Mouse (Mus musculus) forebrain, embryonic 15.5 days (tissue): ENCODE measurements around the gene Mdp1. TPM values are rescaled to one million over a fixed set of nuclear protein-coding genes. Genes with fewer than 3 reads are reported as not detected.

Source experiments
- ATAC-seq: fragments of 200-750 bp; cut with Nextera tagmentation; replicated peaks from 2 replicates; pipeline ENCODE4 v1.8.0; 2017; ENCODE audit warnings: mild to moderate bottlenecking, moderate TSS enrichment, moderate library complexity
- H3K27ac ChIP-seq: fragments of 300-500 bp; sonication (generic); replicated peaks from 2 replicates; pipeline ENCODE4 v1.5.1; 2015; ENCODE audit warnings: mild to moderate bottlenecking, inconsistent platforms
- H3K27me3 ChIP-seq: fragments of 300-500 bp; sonication (generic); 2 replicates; pipeline ENCODE4 v1.6.1; 2015; ENCODE audit warnings: inconsistent platforms
- H3K36me3 ChIP-seq: fragments of 300-500 bp; sonication (generic); 2 replicates; pipeline ENCODE4 v1.6.1; 2015; ENCODE audit warnings: mild to moderate bottlenecking, inconsistent platforms
- H3K4me1 ChIP-seq: fragments of 300-500 bp; sonication (generic); 2 replicates; pipeline ENCODE4 v1.6.1; 2015; ENCODE audit warnings: inconsistent platforms
- H3K4me2 ChIP-seq: fragments of 300-500 bp; sonication (generic); replicated peaks from 2 replicates; pipeline ENCODE4 v1.6.1; 2015; ENCODE audit warnings: mild to moderate bottlenecking, inconsistent platforms
- H3K4me3 ChIP-seq: fragments of 300-500 bp; sonication (generic); 2 replicates; pipeline ENCODE4 v1.5.1; 2015; ENCODE audit warnings: mild to moderate bottlenecking, inconsistent platforms
- H3K9ac ChIP-seq: fragments of 300-500 bp; sonication (generic); replicated peaks from 2 replicates; pipeline ENCODE4 v1.6.1; 2015; ENCODE audit warnings: mild to moderate bottlenecking, inconsistent platforms
- H3K9me3 ChIP-seq: fragments of 300-500 bp; sonication (generic); 2 replicates; pipeline ENCODE4 v1.6.1; 2016; ENCODE audit warnings: inconsistent platforms
- WGBS: fragments of 180-500 bp; shearing (Covaris S2); methylation state at CpG from one replicate; pipeline ENCODE4 v1.1.7; 2015; ENCODE audit warnings: mixed read lengths; 5-methylcytosine and 5-hydroxymethylcytosine counted together
- polyA plus RNA-seq: library from polyadenylated mRNA; unstranded; fragments of >200 nt; fragmentation: Nextera tagmentation; extraction: Ambion mirVana; gene quantifications from 2 replicates; pipeline ENCODE4 v1.2.1, GENCODE M21; 2015

The Mdp1 gene
- 66.0 and 68.5 TPM in 2 replicates for polyA plus RNA-seq

- under 1% methylated on average over 39 of the region's 39 CpGs for WGBS
- Histone ChIP-seq H3K4me1 (peaks cover 10% of the 10 kb centered on the region), H3K4me3 (peak within 1 kb of the TSS; percentile 66), H3K27ac (peak within 1 kb of the TSS; percentile 86), H3K4me2 (peak within 1 kb of the TSS; percentile 56), H3K9me3 (no peaks in the 10 kb centered on the region), H3K9ac (peak within 1 kb of the TSS; percentile 76), H3K27me3 (no peaks in the 10 kb centered on the region), H3K36me3 (peaks cover 32% of the 10 kb centered on the region)
- ATAC-seq = peak; percentile 96
Observed at GRCm38 (mm10) chr14:55659960-55660573, at the start of gene Mdp1. TSS of gene Mdp1 (minus strand) at chr14:55660508.

DNA sequence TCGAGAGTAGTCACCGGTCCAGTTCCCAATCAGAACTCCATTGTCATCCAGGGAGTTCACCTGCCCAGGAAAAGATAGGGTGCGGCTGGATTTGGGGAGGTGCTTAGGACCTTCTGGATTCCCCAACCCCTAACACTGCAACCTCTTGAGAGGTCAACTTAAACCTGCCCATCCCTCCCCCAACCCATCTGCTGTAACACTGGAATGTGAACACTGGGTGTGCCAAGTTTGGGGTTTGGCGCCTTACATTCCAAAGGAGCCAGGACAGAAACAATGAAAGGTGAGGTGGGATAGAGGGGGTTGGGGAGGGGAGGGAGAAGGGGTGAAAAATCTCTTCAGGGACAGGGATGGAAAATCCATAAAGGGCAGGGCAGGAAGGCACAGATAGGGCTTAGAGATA is 49.2 kb upstream of the Mdp1 start:
- WGBS = 90% methylated on average over 4 of the region's 4 CpGs
- Histone ChIP-seq H3K4me2 (no peak overlapping the region), H3K4me3 (no peak overlapping the region), H3K4me1 (no peaks in the 10 kb centered on the region), H3K9ac (no peak overlapping the region), H3K27ac (no peak overlapping the region), H3K27me3 (0 out of 2 replicates have a peak, but pooled peaks cover 2% of the 10 kb centered on the region), H3K9me3 (no peaks in the 10 kb centered on the region), H3K36me3 (no peaks in the 10 kb centered on the region)
- no peak for ATAC-seq

DNA sequence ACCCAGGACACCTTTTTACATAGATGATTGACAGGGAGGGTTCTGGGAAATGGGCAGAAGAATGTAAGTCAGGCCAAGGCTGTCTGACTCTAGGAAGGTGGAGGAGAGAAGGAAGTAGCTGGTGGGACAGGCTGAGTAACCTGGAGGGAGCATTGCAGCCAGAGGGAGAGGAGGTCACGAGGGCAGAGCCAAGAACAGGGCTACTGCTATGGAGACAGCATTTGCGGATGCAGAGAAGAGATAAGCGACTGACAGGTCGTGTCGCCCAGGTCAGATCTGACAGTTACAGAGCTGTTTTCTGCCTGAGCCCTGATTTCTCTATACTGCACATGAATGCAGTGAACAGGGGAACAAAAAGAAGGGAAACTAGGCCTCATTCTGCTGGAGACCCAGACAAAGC is 47.1 kb upstream of the Mdp1 start:
- H3K4me1 ChIP-seq = no peaks in the 10 kb centered on the region
- no peak overlapping the region for H3K9ac ChIP-seq
- H3K4me2 ChIP-seq = no peak overlapping the region
- H3K27me3 ChIP-seq = no peaks in the 10 kb centered on the region
- no peaks in the 10 kb centered on the region for H3K36me3 ChIP-seq
- no peak overlapping the region for H3K4me3 ChIP-seq
- no peak for ATAC-seq
- WGBS = 86% methylated on average over 5 of the region's 5 CpGs
- H3K9me3 ChIP-seq = no peaks in the 10 kb centered on the region
- no peak overlapping the region for H3K27ac ChIP-seq

DNA sequence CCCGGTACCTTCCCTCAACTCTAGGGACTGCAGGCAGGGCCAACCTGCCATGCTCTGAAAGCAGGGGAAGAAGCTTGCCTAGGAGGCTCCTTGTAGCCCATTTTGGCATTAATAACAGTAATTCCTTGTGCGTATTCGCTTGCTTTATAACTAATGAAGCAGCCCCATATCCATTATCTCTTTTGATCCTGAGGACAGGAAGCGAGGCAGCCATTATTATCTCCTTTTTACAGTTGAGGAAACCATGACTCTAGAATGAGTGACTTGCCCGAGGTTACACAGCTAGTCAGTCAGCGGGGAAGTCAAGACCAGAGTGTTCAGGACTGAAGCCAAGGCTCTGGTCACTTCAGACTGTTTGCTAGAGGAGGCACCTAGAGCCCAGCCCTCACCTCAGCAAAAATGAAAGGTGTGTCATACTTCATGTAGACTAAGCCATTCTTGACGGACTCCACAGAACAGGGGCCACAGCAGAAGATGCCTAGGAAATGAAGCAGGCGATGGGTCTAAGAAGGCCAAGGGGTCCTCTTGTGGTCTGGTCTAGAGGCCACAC is 45.8 kb upstream of the Mdp1 start:
- Histone ChIP-seq H3K27ac (no peak overlapping the region), H3K4me1 (no peaks in the 10 kb centered on the region), H3K36me3 (no peaks in the 10 kb centered on the region), H3K4me2 (no peak overlapping the region), H3K9ac (no peak overlapping the region), H3K27me3 (no peaks in the 10 kb centered on the region), H3K4me3 (no peak overlapping the region), H3K9me3 (no peaks in the 10 kb centered on the region)
- WGBS = 88% methylated on average over 8 of the region's 8 CpGs
- ATAC-seq = no peak

DNA sequence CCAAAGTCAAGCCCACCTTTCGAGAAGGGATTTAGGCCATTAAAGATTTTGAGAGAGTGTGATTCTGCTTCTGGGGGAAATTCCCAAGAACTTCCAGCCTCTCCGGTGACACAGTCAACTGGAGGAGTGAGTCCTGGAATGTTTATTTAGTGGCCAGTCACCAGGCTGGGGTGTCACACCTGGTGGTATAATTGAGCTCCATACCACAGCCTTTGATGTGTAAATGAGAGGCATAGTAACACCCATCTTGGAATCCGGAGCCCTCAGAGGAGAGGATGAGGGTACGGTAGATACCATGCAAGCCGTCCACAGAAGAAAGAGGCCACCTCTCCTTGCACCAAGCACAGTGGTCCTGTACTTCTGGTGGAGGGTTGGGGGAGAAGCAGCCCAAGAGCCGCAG is 42.5 kb upstream of the Mdp1 start:
- ATAC-seq = no peak
- no peaks in the 10 kb centered on the region for H3K4me1 ChIP-seq
- H3K9me3 ChIP-seq = no peaks in the 10 kb centered on the region
- H3K27ac ChIP-seq = no peak overlapping the region
- WGBS = 69% methylated on average over 6 of the region's 6 CpGs
- H3K4me2 ChIP-seq = no peak overlapping the region
- H3K9ac ChIP-seq = no peak overlapping the region
- H3K36me3 ChIP-seq = no peaks in the 10 kb centered on the region
- no peaks in the 10 kb centered on the region for H3K27me3 ChIP-seq
- no peak overlapping the region for H3K4me3 ChIP-seq

GRCm38 (mm10) chr14:55701131-55701530 is 40.8 kb upstream of the Mdp1 start:
- WGBS = 62% methylated on average over 9 of the region's 9 CpGs
- no peaks in the 10 kb centered on the region for H3K9me3 ChIP-seq
- no peak overlapping the region for H3K4me3 ChIP-seq
- H3K4me1 ChIP-seq = no peaks in the 10 kb centered on the region
- H3K9ac ChIP-seq = no peak overlapping the region
- no peaks in the 10 kb centered on the region for H3K27me3 ChIP-seq
- no peaks in the 10 kb centered on the region for H3K36me3 ChIP-seq
- H3K4me2 ChIP-seq = no peak overlapping the region
- ATAC-seq = no peak
- no peak overlapping the region for H3K27ac ChIP-seq

DNA sequence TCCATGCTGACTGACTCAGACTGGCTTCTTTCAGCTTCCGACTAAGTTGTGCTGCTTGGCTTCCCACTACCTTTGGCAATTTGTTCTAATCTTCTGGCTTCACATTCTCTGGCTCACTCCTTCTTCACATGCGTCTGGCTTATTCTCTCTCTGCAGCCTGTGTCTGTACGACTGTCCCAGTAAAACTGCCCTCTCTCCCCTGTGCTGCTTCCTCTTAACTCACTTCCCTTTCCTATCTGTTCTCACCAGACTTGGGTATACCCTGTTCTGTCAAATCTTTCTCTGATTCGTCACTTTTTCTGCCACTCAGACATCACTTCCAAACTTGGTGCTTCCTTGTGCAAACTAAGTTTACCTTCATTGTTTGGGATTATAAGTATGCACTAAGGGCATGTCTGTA is 36.9 kb upstream of the Mdp1 start:
- Histone ChIP-seq H3K9ac (no peak overlapping the region), H3K4me2 (no peak overlapping the region), H3K9me3 (no peaks in the 10 kb centered on the region), H3K4me3 (no peak overlapping the region), H3K36me3 (no peaks in the 10 kb centered on the region), H3K27me3 (no peaks in the 10 kb centered on the region), H3K4me1 (no peaks in the 10 kb centered on the region), H3K27ac (no peak overlapping the region)
- no peak for ATAC-seq
- 83% methylated on average over 4 of the region's 4 CpGs for WGBS

DNA sequence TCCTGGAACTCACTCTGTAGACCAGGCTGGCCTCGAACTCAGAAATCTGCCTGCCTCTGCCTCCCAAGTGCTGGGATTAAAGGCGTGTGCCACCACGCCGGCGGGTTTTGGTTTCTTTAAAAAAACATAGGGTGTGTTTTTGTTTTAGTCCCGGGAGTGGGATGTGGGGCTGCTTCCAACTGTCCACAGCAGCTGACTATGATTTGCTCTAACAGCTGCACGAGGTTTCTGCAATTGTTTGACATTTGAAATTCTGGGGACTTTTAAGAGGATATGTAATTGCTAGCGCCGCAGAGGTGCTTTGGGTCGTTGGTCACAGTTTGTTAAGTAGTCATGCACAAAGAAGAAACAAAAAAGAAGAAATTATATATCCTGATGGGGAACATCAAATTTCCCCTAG is 29.1 kb upstream of the Mdp1 start:
- Histone ChIP-seq H3K4me2 (no peak overlapping the region), H3K4me1 (no peaks in the 10 kb centered on the region), H3K36me3 (no peaks in the 10 kb centered on the region), H3K27ac (no peak overlapping the region), H3K27me3 (no peaks in the 10 kb centered on the region), H3K9ac (no peak overlapping the region), H3K9me3 (no peaks in the 10 kb centered on the region), H3K4me3 (no peak overlapping the region)
- WGBS = 81% methylated on average over 10 of the region's 10 CpGs
- ATAC-seq = no peak

DNA sequence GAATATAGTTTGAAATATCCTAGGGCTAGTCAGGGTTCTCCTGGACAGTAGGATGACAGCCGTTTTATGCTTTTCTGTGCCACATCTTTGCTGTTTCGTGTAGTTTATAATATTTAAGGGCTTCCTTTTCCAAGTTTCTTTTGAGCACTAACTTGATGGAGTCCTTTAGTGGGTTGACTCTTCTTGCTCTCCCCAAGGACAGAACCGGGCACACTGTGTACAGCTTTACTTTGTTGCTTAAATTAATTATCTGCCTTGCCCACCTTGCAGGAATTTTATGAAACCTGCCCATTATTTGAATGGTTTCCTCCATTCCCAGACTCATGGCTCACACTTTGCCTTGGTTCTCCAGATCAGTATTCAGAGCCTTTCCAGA is 21.8 kb upstream of the Mdp1 start:
- peak overlapping the region; percentile 73 for H3K27ac ChIP-seq
- WGBS = 6% methylated on average over 3 of the region's 3 CpGs
- H3K4me2 ChIP-seq = peak overlapping the region; percentile 90
- H3K9ac ChIP-seq = peak overlapping the region; percentile 66
- H3K4me1 ChIP-seq = peaks cover 11% of the 10 kb centered on the region
- peak overlapping the region; percentile 79 for H3K4me3 ChIP-seq
- no peaks in the 10 kb centered on the region for H3K27me3 ChIP-seq
- H3K9me3 ChIP-seq = no peaks in the 10 kb centered on the region
- H3K36me3 ChIP-seq = peaks cover 27% of the 10 kb centered on the region
- peak; percentile 45; the same call in 1 of the 2 replicates for ATAC-seq

GRCm38 (mm10) chr14:55681160-55682117 is 21.1 kb upstream of the Mdp1 start, which contains the start of gene Tinf2:
TSS of gene Tinf2 (minus strand) at chr14:55681820.
- Histone ChIP-seq H3K27ac (peak within 1 kb of the TSS; percentile 73), H3K36me3 (peaks cover 34% of the 10 kb centered on the region), H3K4me2 (peak within 1 kb of the TSS; percentile 90), H3K27me3 (no peaks in the 10 kb centered on the region), H3K4me1 (peaks cover 11% of the 10 kb centered on the region), H3K9ac (peak within 1 kb of the TSS; percentile 66), H3K4me3 (peak within 1 kb of the TSS; percentile 79), H3K9me3 (no peaks in the 10 kb centered on the region)
- peak; percentile 98 for ATAC-seq
- WGBS = under 1% methylated on average over 66 of the region's 66 CpGs

- no peaks in the 10 kb centered on the region for H3K27me3 ChIP-seq
- H3K4me1 ChIP-seq = peaks cover 16% of the 10 kb centered on the region
- no peak for ATAC-seq
- H3K9ac ChIP-seq = no peak overlapping the region
- 84% methylated on average over 4 of the region's 4 CpGs for WGBS
- no peaks in the 10 kb centered on the region for H3K9me3 ChIP-seq
- H3K4me3 ChIP-seq = no peak overlapping the region
- peaks cover 47% of the 10 kb centered on the region for H3K36me3 ChIP-seq
- H3K27ac ChIP-seq = no peak overlapping the region
- no peak overlapping the region for H3K4me2 ChIP-seq
Observed at GRCm38 (mm10) chr14:55677615-55678014, 17.3 kb upstream of the Mdp1 start.

DNA sequence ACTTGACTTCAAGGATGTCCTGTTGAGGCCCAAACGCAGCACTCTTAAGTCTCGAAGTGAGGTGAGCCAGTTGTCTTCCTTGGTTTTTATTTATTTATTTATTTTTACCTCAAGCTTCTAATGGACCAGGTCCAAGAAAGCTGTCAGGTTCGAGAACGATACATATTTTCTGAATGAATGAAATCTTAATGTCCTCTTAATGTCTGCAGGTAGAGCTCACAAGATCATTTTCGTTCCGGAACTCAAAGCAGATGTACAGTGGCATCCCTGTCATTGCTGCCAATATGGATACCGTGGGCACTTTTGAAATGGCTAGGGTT is 12.4 kb upstream of the Mdp1 start:
- Histone ChIP-seq H3K4me2 (peak overlapping the region; percentile 55), H3K27ac (no peak overlapping the region), H3K9ac (peak overlapping the region; percentile 47), H3K4me1 (peaks cover 34% of the 10 kb centered on the region), H3K27me3 (no peaks in the 10 kb centered on the region), H3K9me3 (no peaks in the 10 kb centered on the region), H3K4me3 (peak overlapping the region; percentile 70), H3K36me3 (peaks cover 27% of the 10 kb centered on the region)
- 79% methylated on average over 7 of the region's 7 CpGs for WGBS
- ATAC-seq = no peak
